Mouse (Mus musculus) erythroid progenitor cell, adult 5-6 weeks (primary cell): ENCODE measurements around the gene Neu3. TPM values are rescaled to one million over a fixed set of nuclear protein-coding genes. Genes with fewer than 3 reads are reported as not detected.
A peak's percentile ranks its signal among the peaks of the same experiment; 100 is the strongest.

Source experiments
- ATAC-seq: replicated peaks from 2 replicates; pipeline ENCODE4 v1.8.0; 2016; ENCODE audit warnings: moderate number of reproducible peaks, mild to moderate bottlenecking, moderate TSS enrichment, inconsistent platforms; ENCODE audit not compliant: poor library complexity, low FRiP score, severe bottlenecking
- total RNA-seq, 2 experiments: library from RNA; stranded (forward) in 1 of 2; stranded (reverse) in 1 of 2; fragments of 150-400 nt in 1 of 2; fragments of 186-747, 209-891 nt in 1 of 2; gene quantifications; 2 replicates each; pipeline versions ENCODE4 v1.2.3 to v1.2.4; 2015 to 2017; ENCODE audit warnings: low replicate concordance in 2 of 2

The Neu3 gene
- total RNA-seq, 2 experiments from 2014 or later = 21.0 to 22.8 TPM

DNA sequence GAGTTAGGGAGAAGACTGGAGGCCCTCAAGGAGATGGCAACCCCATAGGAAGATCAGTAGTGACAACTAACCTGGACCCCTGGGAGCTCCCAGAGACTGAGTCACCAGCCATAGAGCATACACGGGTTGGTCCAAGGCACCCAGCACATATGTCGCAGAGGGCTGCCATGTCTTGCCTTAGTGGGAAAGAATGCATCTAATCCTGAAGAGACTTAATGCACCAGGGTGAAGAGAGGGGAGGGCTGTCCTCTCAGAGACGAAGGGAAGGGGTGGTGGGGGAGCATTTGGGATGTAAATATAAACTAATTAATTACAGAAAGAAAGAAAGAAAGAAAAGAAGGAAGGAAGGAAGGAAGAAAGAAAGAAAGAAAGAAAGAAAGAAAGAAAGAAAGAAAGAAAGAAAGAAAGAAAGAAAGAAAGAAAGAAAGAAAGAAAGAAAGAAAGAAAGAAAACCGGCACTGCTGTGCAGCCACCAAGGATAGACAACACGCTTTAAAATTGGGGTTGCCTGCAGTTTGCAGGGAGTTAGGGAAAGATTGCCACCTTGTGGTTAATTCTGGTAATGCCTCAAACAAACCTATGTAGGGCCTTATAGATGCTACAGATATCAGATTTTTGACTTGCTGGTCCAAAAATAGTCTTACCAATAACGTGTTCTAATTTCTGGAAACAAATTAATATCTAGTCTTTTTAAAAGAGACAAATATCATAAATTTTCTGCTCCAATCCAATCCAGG lies 30.1 kb downstream of the Neu3 start:
- ATAC-seq = peak; percentile 70

DNA sequence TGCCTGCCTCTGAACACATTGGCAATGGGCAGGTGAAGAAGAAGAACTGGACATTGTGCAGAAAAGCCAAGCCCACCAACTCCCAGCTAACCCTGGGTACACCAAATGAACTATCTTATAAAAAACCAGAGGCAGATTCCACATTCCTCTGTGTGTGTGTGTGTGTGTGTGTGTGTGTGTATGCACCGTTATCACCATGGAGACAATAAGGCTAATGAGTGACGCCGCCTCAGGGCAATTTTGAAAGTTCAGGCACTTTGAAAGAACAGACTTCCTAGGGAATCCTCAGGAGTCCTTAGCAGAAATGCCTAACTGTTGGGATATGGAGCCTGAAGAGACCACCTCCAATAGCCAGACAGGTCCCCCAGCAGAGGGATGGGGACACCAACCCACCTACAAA lies 31.0 kb downstream of the Neu3 start:
- ATAC-seq = no peak

DNA sequence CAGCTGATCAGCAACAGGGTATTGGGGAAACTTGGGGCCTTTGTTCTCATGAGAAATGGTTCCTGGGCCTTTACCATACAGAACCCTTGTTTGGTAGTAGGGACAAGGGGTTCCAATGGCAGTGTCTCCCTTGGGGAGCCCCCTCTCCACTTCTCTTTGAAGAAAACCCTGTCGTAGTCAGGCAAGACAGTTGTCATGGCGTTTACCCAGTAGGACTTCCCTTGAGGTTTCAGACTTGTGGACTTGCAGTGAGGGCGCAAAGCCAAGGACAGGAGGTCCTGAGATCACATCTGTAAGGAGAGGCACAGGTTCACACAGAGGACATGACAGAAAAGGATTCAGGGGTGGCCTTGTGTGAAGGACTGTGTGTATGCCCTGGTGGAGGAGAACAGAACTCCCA lies 31.7 kb downstream of the Neu3 start:
- no peak for ATAC-seq

DNA sequence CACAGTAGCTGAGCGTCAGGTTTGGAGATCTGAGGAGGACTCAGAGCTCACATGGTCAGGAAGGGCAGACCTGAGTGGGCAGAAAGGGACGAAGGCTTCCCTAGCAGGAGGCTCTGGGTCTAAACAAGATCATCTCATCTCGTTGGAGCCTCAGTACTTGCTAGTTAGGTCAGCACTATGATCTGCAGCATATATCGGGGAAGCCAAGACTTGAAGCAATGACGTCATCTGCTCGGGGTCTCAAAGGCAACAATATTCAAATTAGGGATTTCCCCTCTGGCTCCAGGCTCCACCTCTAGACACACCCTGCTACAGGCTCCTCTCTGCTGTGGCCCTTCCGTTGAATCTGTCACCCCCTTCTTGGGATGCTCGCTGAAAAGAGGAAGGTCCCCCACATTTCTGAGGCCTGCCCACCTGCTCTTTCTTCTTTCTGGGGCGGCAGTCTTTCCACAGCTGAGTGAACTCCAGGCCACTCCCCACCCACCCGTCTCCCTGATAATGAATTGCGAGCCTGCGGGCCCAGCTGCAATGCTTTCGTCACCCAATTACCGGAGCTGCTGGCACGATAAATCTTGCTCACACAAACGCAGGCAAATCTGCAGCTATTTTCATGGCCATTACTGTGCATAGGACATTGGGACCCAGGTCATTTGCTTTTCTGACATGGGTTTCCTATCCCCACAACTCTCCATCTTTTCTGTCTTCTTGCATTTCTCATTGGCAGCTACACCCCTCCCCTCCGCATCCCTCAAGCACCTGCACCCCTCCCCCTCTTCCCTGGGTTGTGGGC lies 32.8 kb downstream of the Neu3 start:
- no peak for ATAC-seq

DNA sequence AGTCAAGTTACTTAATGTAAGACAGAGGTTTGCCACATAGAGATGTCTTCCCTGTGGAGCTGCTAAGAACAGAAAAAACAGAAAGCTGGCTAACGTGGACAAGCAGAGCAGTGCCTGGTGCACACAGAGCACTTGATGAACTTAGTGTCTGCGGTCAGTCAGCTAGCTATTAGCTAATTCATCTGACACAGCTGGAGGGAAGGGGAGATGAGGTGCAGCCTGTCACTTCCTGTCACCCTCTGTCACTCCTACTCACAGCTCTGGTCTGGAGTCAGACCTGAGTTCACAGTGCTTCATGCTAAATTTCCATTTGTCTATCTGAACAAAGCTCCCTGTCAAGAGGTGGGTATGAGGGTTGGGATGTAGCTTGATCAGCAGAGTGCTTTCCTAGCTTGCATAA lies 34.1 kb downstream of the Neu3 start:
- ATAC-seq = no peak

DNA sequence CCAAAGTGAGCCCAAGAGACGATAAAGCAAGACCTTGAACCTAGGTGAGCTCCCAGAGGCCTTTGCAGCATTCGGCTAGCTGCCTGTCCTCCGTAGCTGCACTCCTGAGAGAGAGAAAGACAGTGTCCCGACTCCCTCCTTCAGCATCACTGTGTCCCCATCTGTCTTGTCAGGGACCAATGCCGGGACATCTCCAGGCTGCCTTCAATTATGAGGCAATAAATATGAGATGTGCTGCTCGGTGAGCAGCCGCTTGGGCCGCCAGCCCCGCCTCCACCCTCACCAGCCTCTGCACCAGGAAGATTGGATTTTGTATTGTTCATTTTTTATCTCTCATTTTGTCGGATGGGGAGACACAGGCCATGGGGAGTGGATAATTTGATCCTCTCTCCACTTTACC lies 37.4 kb downstream of the Neu3 start:
- ATAC-seq = no peak

DNA sequence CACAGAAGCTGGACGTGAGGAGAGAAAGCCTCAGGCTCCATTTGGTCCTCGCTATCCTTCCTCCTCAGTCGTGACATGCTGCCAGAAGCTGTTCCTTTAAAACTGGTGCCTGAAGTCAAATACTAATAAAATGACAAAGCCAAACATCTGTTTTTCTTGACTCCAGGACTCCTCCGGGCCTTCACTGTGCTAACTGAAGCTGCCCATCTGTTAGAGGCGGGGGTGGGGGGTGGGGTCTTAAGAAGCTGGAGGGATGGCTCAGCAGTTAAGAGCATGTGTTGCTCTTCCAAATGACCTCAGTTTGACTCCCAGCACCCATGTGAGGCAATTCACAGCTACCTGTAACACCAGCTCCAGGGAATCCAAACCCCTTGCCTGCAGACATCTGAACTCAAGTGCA lies 39.7 kb downstream of the Neu3 start:
- ATAC-seq = no peak

DNA sequence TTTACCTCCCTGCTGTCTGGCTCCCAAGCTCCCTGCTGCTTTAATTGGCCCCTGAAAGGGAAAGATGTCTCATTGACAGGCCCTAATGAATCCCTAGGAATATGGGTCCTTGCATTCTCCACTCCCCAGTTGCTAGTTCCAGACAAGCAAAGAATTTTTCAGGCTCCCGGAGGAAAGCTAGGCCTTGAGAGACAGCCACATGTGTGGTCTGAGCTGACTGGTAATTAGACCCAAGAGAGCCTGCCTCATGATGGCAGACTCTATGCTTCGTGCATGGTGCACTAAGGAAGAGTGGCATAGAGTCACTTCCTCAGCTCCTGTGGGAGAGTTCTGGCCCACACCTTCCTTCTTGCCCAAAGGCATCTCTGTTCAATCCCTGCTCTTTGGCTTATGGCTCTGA lies 40.3 kb downstream of the Neu3 start:
- ATAC-seq = no peak

DNA sequence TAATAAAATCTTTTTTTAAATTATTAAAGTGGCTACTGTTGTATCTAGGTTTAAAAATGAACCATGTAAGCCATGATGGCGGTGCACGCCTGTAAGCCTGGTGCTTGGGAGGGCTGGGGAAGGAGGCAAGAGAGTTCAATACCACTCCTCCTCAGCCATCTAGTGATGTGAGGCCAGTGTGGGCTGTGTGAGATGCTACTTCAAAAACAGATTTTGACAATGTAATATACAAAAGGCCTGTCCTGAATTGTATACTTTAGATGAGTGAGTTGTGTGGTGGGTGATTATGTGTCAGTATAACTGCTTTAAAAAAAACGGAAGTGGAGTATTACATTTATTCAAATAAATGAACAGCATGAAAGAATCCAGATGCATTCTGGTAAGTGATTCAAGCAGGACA lies 41.4 kb downstream of the Neu3 start:
- no peak for ATAC-seq

DNA sequence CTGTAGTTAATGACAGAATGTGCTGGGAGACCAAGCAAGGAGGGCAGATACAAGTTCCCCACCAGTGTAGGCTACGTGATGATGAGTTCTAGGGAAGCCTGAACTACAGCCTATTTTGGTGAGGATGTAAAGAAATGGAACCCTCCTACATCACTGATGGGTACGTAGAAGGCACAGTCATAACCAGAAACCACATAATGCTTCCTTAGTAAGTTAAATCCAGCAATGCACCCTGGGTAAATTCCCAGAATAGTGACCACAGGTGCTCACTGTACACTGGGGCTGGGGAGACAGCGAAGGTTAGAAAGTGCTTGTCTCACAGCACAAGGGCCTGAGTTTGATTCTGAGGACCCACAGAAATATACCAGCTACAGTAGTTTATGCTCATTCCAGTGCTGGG lies 42.7 kb downstream of the Neu3 start:
- no peak for ATAC-seq

DNA sequence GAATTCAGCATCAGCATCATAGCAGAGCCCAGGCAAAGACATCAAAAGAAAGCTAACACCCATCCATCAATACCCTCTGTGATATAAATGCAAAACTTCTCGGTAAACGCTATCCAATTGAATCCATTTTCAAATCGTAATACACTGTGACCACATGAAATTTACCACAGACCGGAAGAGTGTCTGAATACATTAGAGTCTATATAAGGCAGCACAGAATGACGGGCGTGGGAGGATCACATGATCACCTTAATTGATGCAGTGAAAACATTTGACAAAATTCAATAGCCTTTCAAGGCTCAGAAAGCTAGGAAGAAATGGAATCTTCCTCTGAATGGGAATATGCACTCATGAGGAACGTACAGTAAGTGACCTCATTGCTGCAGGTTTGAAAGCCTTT lies 44.8 kb downstream of the Neu3 start:
- ATAC-seq = no peak

DNA sequence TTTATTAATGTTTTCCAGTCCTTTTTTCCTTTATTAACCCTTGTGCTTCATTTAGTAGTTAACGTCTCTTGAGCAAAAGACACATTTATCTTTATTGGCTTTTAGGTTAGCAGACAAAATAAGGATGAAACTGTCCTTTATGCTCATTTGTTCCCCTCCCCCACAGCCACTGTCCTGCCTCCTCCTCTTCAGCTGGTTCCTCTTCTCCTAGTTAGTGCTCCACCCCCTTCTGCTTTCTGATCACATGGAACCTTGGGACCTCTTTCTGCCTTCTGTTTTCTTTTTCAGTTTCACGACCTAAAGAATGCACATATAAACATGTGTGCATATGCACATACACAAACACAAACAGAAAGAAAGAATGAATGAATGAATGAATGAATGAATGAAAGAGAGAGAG lies 46.3 kb downstream of the Neu3 start:
- ATAC-seq = no peak

DNA sequence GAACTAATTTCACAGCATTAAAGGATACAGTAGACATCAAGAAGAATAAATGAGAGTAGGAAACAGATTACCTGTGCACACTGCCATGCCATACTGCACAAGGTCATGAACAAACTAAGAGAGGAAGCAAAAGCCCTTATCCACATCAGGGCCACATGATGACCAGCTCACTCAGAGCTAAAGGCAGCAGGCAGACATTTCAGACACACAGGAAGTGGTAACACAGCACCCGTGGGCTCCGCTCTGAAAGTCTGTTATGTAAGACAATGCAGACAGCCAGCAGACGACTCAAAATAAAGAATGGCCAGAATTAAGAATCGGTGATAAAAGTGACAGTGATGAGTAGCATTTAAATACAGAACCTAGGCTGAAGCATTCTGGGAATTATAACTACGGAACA lies 46.8 kb downstream of the Neu3 start:
- ATAC-seq = no peak

DNA sequence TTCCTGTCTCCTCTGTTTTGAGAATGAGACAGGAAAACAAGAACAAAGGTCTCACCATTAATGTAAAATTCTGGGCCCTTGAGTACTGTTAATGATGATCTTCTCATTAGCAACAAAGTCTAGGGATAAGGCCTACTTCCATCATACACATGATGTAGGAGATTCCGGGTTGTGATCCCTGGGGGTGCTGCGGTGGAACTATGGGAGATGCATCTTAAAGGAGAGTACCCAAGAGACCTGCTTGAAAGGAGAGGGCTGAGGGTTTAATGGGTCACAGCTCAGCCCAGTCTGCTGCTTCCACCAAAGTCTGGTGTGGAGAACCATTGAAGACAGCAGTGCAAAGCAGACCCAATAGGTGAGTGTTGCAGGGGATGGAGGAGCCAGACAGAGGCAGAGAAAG lies 65.0 kb downstream of the Neu3 start, which contains the start of gene Olfr521:
Gene Olfr521, plus strand, starts transcription at position 301 of the 400 bp plus-strand sequence.
- ATAC-seq = no peak

Other genes starting within 250 kb of the Neu3 start
- 0.42 and 1.1 TPM in 2 replicates for gene Tpbgl, start 201.3 kb downstream of the Neu3 start, total RNA-seq (2015; ENCODE audit: low replicate concordance)
- 0.39 and 0.83 TPM in 2 replicates for gene Tpbgl, start 201.3 kb downstream of the Neu3 start, total RNA-seq (2017; ENCODE audit: low replicate concordance)
- gene Slco2b1, start 117.1 kb downstream of the Neu3 start, total RNA-seq (2015; ENCODE audit: low replicate concordance) = 4.7 and 8.0 TPM in 2 replicates
- 4.3 and 5.4 TPM in 2 replicates for gene Slco2b1, start 117.1 kb downstream of the Neu3 start, total RNA-seq (2017; ENCODE audit: low replicate concordance)
- gene Olfr520, start 98.1 kb downstream of the Neu3 start, total RNA-seq (2015; ENCODE audit: low replicate concordance) = not detected in 2 replicates
- gene Olfr520, start 98.1 kb downstream of the Neu3 start, total RNA-seq (2017; ENCODE audit: low replicate concordance) = not detected in 2 replicates
- not detected in 2 replicates for gene Olfr521, start 64.9 kb downstream of the Neu3 start, total RNA-seq (2015; ENCODE audit: low replicate concordance)
- gene Olfr521, start 64.9 kb downstream of the Neu3 start, total RNA-seq (2017; ENCODE audit: low replicate concordance) = not detected in 2 replicates
- not detected in 2 replicates for gene Xrra1, start 30.7 kb upstream of the Neu3 start, total RNA-seq (2015; ENCODE audit: low replicate concordance)
- 0.90 TPM in 1 of 2 replicates, not detected in the other for gene Xrra1, start 30.7 kb upstream of the Neu3 start, total RNA-seq (2017; ENCODE audit: low replicate concordance)
- 94.1 and 169 TPM in 2 replicates for gene Spcs2, start 35.0 kb upstream of the Neu3 start, total RNA-seq (2015; ENCODE audit: low replicate concordance)
- 101 and 153 TPM in 2 replicates for gene Spcs2, start 35.0 kb upstream of the Neu3 start, total RNA-seq (2017; ENCODE audit: low replicate concordance)
- 1.7 and 3.6 TPM in 2 replicates for gene Rnf169, start 152.0 kb upstream of the Neu3 start, total RNA-seq (2015; ENCODE audit: low replicate concordance)
- gene Rnf169, start 152.0 kb upstream of the Neu3 start, total RNA-seq (2017; ENCODE audit: low replicate concordance) = 10.3 and 10.5 TPM in 2 replicates
- gene Chrdl2, start 177.8 kb upstream of the Neu3 start, total RNA-seq (2015; ENCODE audit: low replicate concordance) = not detected in 2 replicates
- gene Chrdl2, start 177.8 kb upstream of the Neu3 start, total RNA-seq (2017; ENCODE audit: low replicate concordance) = not detected in 2 replicates